Comparison of ENCODE assay signal across 23 mouse cellular contexts in the genomic region with DNA sequence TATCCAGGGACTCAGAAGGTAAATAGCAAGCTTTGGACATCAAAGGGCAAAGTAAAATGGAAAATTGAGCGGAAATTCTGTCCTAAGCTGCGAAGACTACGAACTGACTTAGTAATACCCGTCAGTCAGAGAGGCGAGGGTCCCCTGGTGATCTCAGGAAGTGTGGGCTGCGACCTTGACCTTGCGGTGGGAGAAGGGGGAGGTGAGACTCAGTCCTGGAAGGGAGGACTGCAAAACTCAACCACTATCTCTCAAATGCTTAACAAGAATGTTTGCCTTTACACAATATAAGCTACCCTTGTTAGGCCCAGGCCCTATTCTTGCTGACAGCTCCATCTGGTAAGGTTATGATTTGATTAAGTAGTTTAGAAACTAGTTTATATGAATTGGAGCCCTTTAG.
DNase-seq lines count a peak whose midpoint lies in the region; ATAC-seq and TF ChIP-seq lines count a peak whose summit lies in the region.
"Had no signal": no experiment of that assay in that cellular context is flagged by ENCODE, and none has a peak within 500 bp of the region (broad histone marks: within the 10 kb centered on the region; RNA-seq: fewer than 3 reads in every experiment).

No protein-coding gene starts in this region.

- H3K9me3 ChIP-seq in intestine, embryonic 14.5 days (ENCODE audit: control insufficient read depth, low read length) = no peaks in the 10 kb centered on the region
- H3K9me3 ChIP-seq in intestine, postnatal 0 days (ENCODE audit: control insufficient read depth) = no peaks in the 10 kb centered on the region
- H3K9me3 ChIP-seq: forebrain, embryonic 12.5 days; hindbrain, embryonic 15.5 days; limb, embryonic 12.5 days; liver, embryonic 12.5 days; midbrain, embryonic 12.5 days; neural tube, embryonic 13.5 days had no signal

- ATAC-seq in intestine, embryonic 14.5 days (replicated peaks; ENCODE audit: low FRiP score, low TSS enrichment, low read depth) = 0 out of 2 replicates have a peak, but pooled peaks have one; percentile 53
- no peak for ATAC-seq in intestine, postnatal 0 days
- no peak for ATAC-seq in megakaryocyte progenitor cell, adult 5-6 weeks (replicated peaks; ENCODE audit: poor library complexity)
- ATAC-seq: liver, embryonic 12.5 days had no signal

- 23% methylated on average over 7 of the region's 7 CpGs for WGBS in intestine, embryonic 14.5 days
- 34% methylated on average over 7 of the region's 7 CpGs for WGBS in intestine, postnatal 0 days

- H3K27me3 ChIP-seq in intestine, embryonic 14.5 days (replicated peaks; ENCODE audit: control insufficient read depth, insufficient read depth, low read length) = no peaks in the 10 kb centered on the region
- H3K27me3 ChIP-seq in intestine, postnatal 0 days (replicated peaks; ENCODE audit: control insufficient read depth, insufficient read depth, low read length) = no peaks in the 10 kb centered on the region
- H3K27me3 ChIP-seq: CH12.LX; forebrain, embryonic 12.5 days; hindbrain, embryonic 15.5 days; limb, embryonic 12.5 days; liver, embryonic 12.5 days; midbrain, embryonic 12.5 days; neural tube, embryonic 13.5 days had no signal

- H3K4me1 ChIP-seq in intestine, embryonic 14.5 days (replicated peaks; ENCODE audit: control insufficient read depth, insufficient read depth, low read length) = peaks cover 16% of the 10 kb centered on the region
- H3K4me1 ChIP-seq in intestine, postnatal 0 days (replicated peaks; ENCODE audit: control insufficient read depth, insufficient read depth, low read length) = no peaks in the 10 kb centered on the region
- H3K4me1 ChIP-seq: forebrain, embryonic 12.5 days; hindbrain, embryonic 15.5 days; liver, embryonic 12.5 days; midbrain, embryonic 12.5 days; neural tube, embryonic 13.5 days had no signal

- no peak overlapping the region for H3K4me2 ChIP-seq in intestine, embryonic 14.5 days (ENCODE audit: low read length)
- no peak overlapping the region for H3K4me2 ChIP-seq in intestine, postnatal 0 days (replicated peaks; ENCODE audit: low read depth)
- H3K4me2 ChIP-seq: forebrain, embryonic 12.5 days; heart, embryonic 11.5 days; hindbrain, embryonic 15.5 days; limb, embryonic 12.5 days; liver, embryonic 12.5 days; midbrain, embryonic 12.5 days; neural tube, embryonic 13.5 days had no signal

- no peak for DNase-seq in intestine, embryonic 14.5 days (ENCODE audit: low spot score)
- peak; percentile 82 for DNase-seq in ES-CJ7 (ENCODE audit: low read depth, low spot score)
- DNase-seq in embryo, embryonic 11 days = peak; percentile 45
- DNase-seq in mesoderm, embryonic 11.5 days (ENCODE audit: low read depth, low spot score) = peak; percentile 28
- DNase-seq in adrenal gland, adult 8-10 months = no peak
- DNase-seq: adrenal gland, postnatal 10 days; cerebellum, adult 9-11 months; heart, postnatal 10 days; kidney, adult 18-20 months; kidney, postnatal 10 days; lung, adult 2 months; lung, postnatal 4 days; thymus, adult 2 months had no signal

- TF ChIP-seq CTCF in intestine, postnatal 0 days (IDR thresholded peaks at IDR 0.05; ENCODE audit: low read depth) = no peak

- no peak overlapping the region for H3K4me3 ChIP-seq in intestine, embryonic 14.5 days (ENCODE audit: low read depth, low read length)
- no peak overlapping the region for H3K4me3 ChIP-seq in intestine, postnatal 0 days (ENCODE audit: low read depth, low read length)
- H3K4me3 ChIP-seq: forebrain, embryonic 12.5 days; hindbrain, embryonic 15.5 days; limb, embryonic 12.5 days; liver, embryonic 12.5 days; midbrain, embryonic 12.5 days; neural tube, embryonic 13.5 days had no signal

- no peak overlapping the region for H3K9ac ChIP-seq in intestine, embryonic 14.5 days (ENCODE audit: low read length)
- no peak overlapping the region for H3K9ac ChIP-seq in intestine, postnatal 0 days (ENCODE audit: low read depth, low read length)
- H3K9ac ChIP-seq: forebrain, embryonic 12.5 days; hindbrain, embryonic 15.5 days; limb, embryonic 12.5 days; liver, embryonic 12.5 days; midbrain, embryonic 12.5 days; neural tube, embryonic 13.5 days had no signal

- no peaks in the 10 kb centered on the region for H3K36me3 ChIP-seq in intestine, embryonic 14.5 days (ENCODE audit: control insufficient read depth, insufficient read depth, low read length)
- H3K36me3 ChIP-seq in intestine, postnatal 0 days (ENCODE audit: control insufficient read depth, insufficient read depth) = no peaks in the 10 kb centered on the region
- H3K36me3 ChIP-seq: forebrain, embryonic 12.5 days; hindbrain, embryonic 15.5 days; limb, embryonic 12.5 days; liver, embryonic 12.5 days; midbrain, embryonic 12.5 days; neural tube, embryonic 13.5 days had no signal

- peak overlapping the region; percentile 51; the same call in 1 of the 2 replicates for H3K27ac ChIP-seq in intestine, embryonic 14.5 days (ENCODE audit: low read depth)
- no peak overlapping the region for H3K27ac ChIP-seq in intestine, postnatal 0 days (ENCODE audit: low read depth, low read length)
- H3K27ac ChIP-seq: forebrain, embryonic 12.5 days; hindbrain, embryonic 15.5 days; limb, embryonic 12.5 days; liver, embryonic 12.5 days; midbrain, embryonic 12.5 days; neural tube, embryonic 13.5 days had no signal

Comparison
In these comparisons a context has a peak if more than half of its experiments do, and no peak if none do; other contexts are left out.
1. DNase-seq: peak in ES-CJ7 (single experiment), embryo, embryonic 11 days (single experiment) and mesoderm, embryonic 11.5 days (single experiment); none in intestine, embryonic 14.5 days (single experiment) and adrenal gland, adult 8-10 months (single experiment).